Mouse (Mus musculus) neural tube, embryonic 13.5 days (tissue): ENCODE measurements around the gene Add3. TPM values are rescaled to one million over a fixed set of nuclear protein-coding genes. Genes with fewer than 3 reads are reported as not detected.
A peak's percentile ranks its signal among the peaks of the same experiment; 100 is the strongest.

Source experiments
- ATAC-seq: fragments of 200-750 bp; cut with Nextera tagmentation; 2 replicates; pipeline ENCODE4 v1.8.0; 2017; ENCODE audit warnings: low read depth, mild to moderate bottlenecking, moderate TSS enrichment, moderate library complexity
- H3K27ac ChIP-seq: fragments of 300-500 bp; sonication (generic); replicated peaks from 2 replicates; pipeline ENCODE4 v1.5.1; 2015; ENCODE audit warnings: moderate library complexity, mild to moderate bottlenecking, inconsistent platforms
- H3K27me3 ChIP-seq: fragments of 300-500 bp; sonication (generic); 2 replicates; pipeline ENCODE4 v1.6.1; 2015; ENCODE audit warnings: mild to moderate bottlenecking, inconsistent platforms
- H3K36me3 ChIP-seq: fragments of 300-500 bp; sonication (generic); 2 replicates; pipeline ENCODE4 v1.6.1; 2015; ENCODE audit warnings: mild to moderate bottlenecking, inconsistent platforms
- H3K4me1 ChIP-seq: fragments of 300-500 bp; sonication (generic); replicated peaks from 2 replicates; pipeline ENCODE4 v1.6.1; 2015; ENCODE audit warnings: inconsistent platforms
- H3K4me2 ChIP-seq: fragments of 300-500 bp; sonication (generic); 2 replicates; pipeline ENCODE4 v1.6.1; 2015; ENCODE audit warnings: inconsistent platforms, mild to moderate bottlenecking, moderate library complexity
- H3K4me3 ChIP-seq: fragments of 300-500 bp; sonication (generic); 2 replicates; pipeline ENCODE4 v1.5.1; 2015; ENCODE audit warnings: mild to moderate bottlenecking, inconsistent platforms
- H3K9ac ChIP-seq: fragments of 300-500 bp; sonication (generic); 2 replicates; pipeline ENCODE4 v1.6.1; 2015; ENCODE audit warnings: moderate library complexity, mild to moderate bottlenecking, inconsistent platforms
- H3K9me3 ChIP-seq: fragments of 300-500 bp; sonication (generic); 2 replicates; pipeline ENCODE4 v1.6.1; 2016; ENCODE audit warnings: inconsistent platforms
- WGBS: fragments of 180-500 bp; shearing (Covaris S2); methylation state at CpG from one replicate; pipeline ENCODE4 v1.1.7; 2015; 5-methylcytosine and 5-hydroxymethylcytosine counted together
- polyA plus RNA-seq: library from polyadenylated mRNA; unstranded; fragments of >200 nt; fragmentation: Nextera tagmentation; extraction: Ambion mirVana; gene quantifications from 2 replicates; pipeline ENCODE4 v1.2.1, GENCODE M21; 2015

Gene Add3
- 35.6 and 39.2 TPM in 2 replicates for polyA plus RNA-seq

DNA sequence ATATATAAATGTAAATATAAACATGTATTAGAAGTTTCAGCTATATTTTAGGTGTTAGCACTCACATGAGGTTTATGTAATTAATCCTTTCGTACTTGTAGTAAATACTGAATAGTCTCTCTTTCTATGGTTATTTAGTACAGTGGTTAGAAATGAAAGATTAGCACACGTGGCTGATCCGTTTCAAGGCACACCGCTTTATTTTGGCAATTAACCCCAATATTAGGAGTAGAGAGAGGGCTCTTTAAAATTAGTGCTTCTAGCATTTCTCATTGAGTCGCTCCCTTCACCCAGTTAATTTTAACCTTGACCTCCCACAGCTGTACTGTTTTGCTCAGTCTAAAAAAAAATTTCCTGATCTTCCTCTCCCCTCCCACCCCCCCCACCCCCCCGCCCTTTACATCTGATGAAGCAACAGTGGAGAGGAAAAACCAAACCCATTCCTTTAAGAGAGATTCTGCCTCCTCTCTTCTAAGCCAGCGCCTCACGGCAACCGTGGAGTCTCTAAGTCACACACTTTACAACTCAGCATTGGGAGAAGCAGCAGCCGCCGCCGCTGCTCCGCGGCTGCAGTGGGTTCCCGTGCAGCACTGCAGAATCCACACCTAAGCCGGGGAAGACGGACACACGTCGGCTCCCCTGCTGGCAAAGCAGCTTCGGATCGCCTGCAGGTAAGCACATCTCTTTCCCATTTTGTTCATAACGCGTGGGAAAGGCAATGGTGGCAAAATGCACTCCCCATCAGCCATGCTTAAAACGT is at the start of gene Add3:
Add3 (plus strand) TSS at position 400 of the 760 bp plus-strand sequence.
- WGBS = 7% methylated on average over 24 of the region's 24 CpGs
- no peaks in the 10 kb centered on the region for H3K9me3 ChIP-seq
- peaks cover 51% of the 10 kb centered on the region for H3K4me1 ChIP-seq
- H3K9ac ChIP-seq = peak within 1 kb of the TSS; percentile 69
- no peaks in the 10 kb centered on the region for H3K36me3 ChIP-seq
- H3K27ac ChIP-seq = peak within 1 kb of the TSS; percentile 77
- no peak for ATAC-seq
- H3K4me3 ChIP-seq = peak within 1 kb of the TSS; percentile 77
- peak within 1 kb of the TSS; percentile 84 for H3K4me2 ChIP-seq
- peaks cover 7% of the 10 kb centered on the region for H3K27me3 ChIP-seq

DNA sequence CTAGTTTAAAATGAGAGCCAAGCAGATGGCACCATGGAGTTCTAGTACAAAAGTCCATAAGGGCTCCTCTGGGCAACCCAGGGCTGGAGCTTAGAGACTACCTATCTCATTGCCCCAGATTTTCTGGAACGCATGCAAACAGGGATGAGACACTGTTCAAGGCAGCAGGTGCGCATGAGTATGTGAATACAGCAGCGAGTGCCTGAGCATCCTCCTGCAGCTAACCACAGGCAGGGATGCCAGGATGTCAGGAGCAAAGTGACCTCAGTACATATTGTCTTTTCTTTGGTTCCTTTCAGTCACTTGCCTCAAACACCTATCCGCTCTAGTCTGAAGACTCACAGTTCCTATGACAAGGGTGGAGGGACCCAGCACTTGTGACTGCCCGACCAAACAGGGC is 49.6 kb upstream of the Add3 start:
- WGBS = 96% methylated on average over 5 of the region's 5 CpGs
- H3K36me3 ChIP-seq = no peaks in the 10 kb centered on the region
- no peak overlapping the region for H3K4me3 ChIP-seq
- H3K4me2 ChIP-seq = no peak overlapping the region
- no peak overlapping the region for H3K27ac ChIP-seq
- H3K4me1 ChIP-seq = peaks cover 14% of the 10 kb centered on the region; the same call in 1 of the 2 replicates
- no peaks in the 10 kb centered on the region for H3K27me3 ChIP-seq
- no peaks in the 10 kb centered on the region for H3K9me3 ChIP-seq
- H3K9ac ChIP-seq = no peak overlapping the region
- ATAC-seq = no peak

GRCm38 (mm10) chr19:53092251-53092650 is 48.0 kb upstream of the Add3 start:
- ATAC-seq = no peak
- no peak overlapping the region for H3K9ac ChIP-seq
- no peak overlapping the region for H3K4me3 ChIP-seq
- no peaks in the 10 kb centered on the region for H3K27me3 ChIP-seq
- H3K27ac ChIP-seq = no peak overlapping the region
- H3K4me2 ChIP-seq = no peak overlapping the region
- 55% methylated on average over 6 of the region's 6 CpGs for WGBS
- peaks cover 8% of the 10 kb centered on the region; the same call in 1 of the 2 replicates for H3K4me1 ChIP-seq
- no peaks in the 10 kb centered on the region for H3K36me3 ChIP-seq
- H3K9me3 ChIP-seq = no peaks in the 10 kb centered on the region

- 88% methylated on average over 3 of the region's 3 CpGs for WGBS
- Histone ChIP-seq H3K36me3 (no peaks in the 10 kb centered on the region), H3K4me1 (no peaks in the 10 kb centered on the region), H3K9me3 (no peaks in the 10 kb centered on the region), H3K4me2 (no peak overlapping the region), H3K4me3 (no peak overlapping the region), H3K27ac (no peak overlapping the region), H3K9ac (no peak overlapping the region), H3K27me3 (no peaks in the 10 kb centered on the region)
- ATAC-seq = no peak
These were observed 46.9 kb upstream of the Add3 start for GRCm38 (mm10) chr19:53093294-53093693.

DNA sequence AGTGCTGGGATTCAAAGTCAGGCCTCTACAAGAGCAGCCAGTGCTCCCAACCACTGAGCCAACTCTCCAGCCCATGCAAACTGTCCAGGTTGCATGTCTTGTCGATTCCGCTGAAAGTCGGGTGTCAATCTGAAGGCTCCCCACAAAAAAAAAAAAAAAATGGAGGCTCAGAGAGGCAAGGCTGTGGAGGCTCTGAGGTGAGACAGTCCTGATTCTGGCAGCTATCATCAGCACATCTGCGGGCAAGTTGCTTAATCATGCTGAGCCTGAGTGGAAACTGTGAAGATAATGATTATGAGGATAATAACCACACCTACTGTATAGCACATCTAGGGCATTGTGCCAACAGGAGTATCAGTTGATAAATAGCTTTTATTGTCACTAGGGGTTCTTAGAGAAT is 45.6 kb upstream of the Add3 start:
- no peak overlapping the region for H3K9ac ChIP-seq
- 96% methylated on average over 4 of the region's 4 CpGs for WGBS
- no peaks in the 10 kb centered on the region for H3K36me3 ChIP-seq

GRCm38 (mm10) chr19:53101374-53102300 is 38.6 kb upstream of the Add3 start:
- H3K9me3 ChIP-seq = no peaks in the 10 kb centered on the region
- H3K27me3 ChIP-seq = no peaks in the 10 kb centered on the region
- no peak for ATAC-seq
- H3K27ac ChIP-seq = no peak overlapping the region
- H3K4me3 ChIP-seq = no peak overlapping the region
- H3K4me1 ChIP-seq = peaks cover 9% of the 10 kb centered on the region; the same call in 1 of the 2 replicates
- H3K36me3 ChIP-seq = no peaks in the 10 kb centered on the region
- H3K4me2 ChIP-seq = no peak overlapping the region
- WGBS = 71% methylated on average over 12 of the region's 12 CpGs
- no peak overlapping the region for H3K9ac ChIP-seq

More for the DNA sequence above, 45.6 kb upstream of the Add3 start:
- ATAC-seq = no peak
- H3K27ac ChIP-seq = no peak overlapping the region
- no peaks in the 10 kb centered on the region for H3K4me1 ChIP-seq
- H3K4me2 ChIP-seq = no peak overlapping the region
- no peaks in the 10 kb centered on the region for H3K27me3 ChIP-seq
- H3K4me3 ChIP-seq = no peak overlapping the region
- no peaks in the 10 kb centered on the region for H3K9me3 ChIP-seq

GRCm38 (mm10) chr19:53105374-53106090 is 34.7 kb upstream of the Add3 start:
- H3K4me1 ChIP-seq = peaks cover 9% of the 10 kb centered on the region; the same call in 1 of the 2 replicates
- no peaks in the 10 kb centered on the region for H3K27me3 ChIP-seq
- no peak for ATAC-seq
- H3K4me2 ChIP-seq = peak overlapping the region; percentile 23; the same call in 1 of the 2 replicates
- H3K9me3 ChIP-seq = no peaks in the 10 kb centered on the region
- H3K27ac ChIP-seq = no peak overlapping the region
- no peaks in the 10 kb centered on the region for H3K36me3 ChIP-seq
- H3K9ac ChIP-seq = no peak overlapping the region
- no peak overlapping the region for H3K4me3 ChIP-seq
- 49% methylated on average over 26 of the region's 26 CpGs for WGBS

- no peak overlapping the region for H3K27ac ChIP-seq
- no peaks in the 10 kb centered on the region for H3K36me3 ChIP-seq
- no peaks in the 10 kb centered on the region for H3K27me3 ChIP-seq
- no peak for ATAC-seq
- no peak overlapping the region for H3K4me3 ChIP-seq
- H3K9me3 ChIP-seq = no peaks in the 10 kb centered on the region
- whole genome bisulfite sequencing = 85% methylated on average over 7 of the region's 7 CpGs
- H3K9ac ChIP-seq = no peak overlapping the region
- H3K4me2 ChIP-seq = no peak overlapping the region
- H3K4me1 ChIP-seq = peaks cover 9% of the 10 kb centered on the region; the same call in 1 of the 2 replicates
These were observed 33.3 kb upstream of the Add3 start for GRCm38 (mm10) chr19:53106952-53107351.

DNA sequence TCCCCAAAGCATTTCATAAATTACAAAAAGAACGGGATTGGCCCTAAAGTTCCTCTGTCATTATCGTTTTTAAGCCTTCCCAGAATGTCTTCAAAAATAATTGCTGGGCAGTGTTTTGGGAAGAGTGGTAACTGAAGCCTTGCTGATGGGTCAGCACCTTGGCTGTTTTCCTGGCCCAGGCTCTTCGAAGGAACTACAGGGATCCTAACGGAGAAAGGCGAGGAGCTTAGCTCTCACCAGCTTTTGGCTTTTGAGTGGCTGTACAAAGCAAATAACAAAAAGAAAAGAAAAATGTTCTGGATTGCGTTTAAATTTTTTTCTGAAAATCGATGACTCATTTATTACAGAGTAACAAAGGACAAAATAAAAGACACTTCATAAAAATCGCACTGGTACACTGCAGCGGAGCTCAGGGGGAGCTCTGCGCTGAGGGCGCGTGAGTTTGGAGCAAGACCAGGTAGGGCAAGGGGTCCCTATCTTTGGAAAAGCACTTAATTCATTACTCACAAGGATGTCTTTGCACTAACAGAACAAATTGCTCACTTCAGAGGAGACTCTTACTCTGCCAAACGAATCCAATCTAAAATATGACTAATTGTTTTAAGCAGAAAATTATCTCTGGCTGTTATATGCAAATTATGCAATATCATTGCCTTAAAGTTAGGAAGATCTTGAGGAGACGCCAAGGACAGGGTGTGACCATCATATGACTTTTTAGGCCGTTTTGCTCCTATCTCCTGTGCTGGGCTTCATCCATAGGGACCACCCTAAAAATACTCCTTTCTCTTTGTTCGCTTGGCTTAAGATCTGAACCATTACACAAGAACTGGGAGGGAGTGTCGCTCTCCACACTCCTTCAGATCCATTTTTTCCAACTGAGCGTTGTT is 32.6 kb upstream of the Add3 start:
- Histone ChIP-seq H3K9me3 (no peaks in the 10 kb centered on the region), H3K36me3 (no peaks in the 10 kb centered on the region), H3K4me2 (no peak overlapping the region), H3K4me1 (peaks cover 3% of the 10 kb centered on the region; the same call in 1 of the 2 replicates), H3K9ac (no peak overlapping the region), H3K27ac (no peak overlapping the region), H3K27me3 (no peaks in the 10 kb centered on the region), H3K4me3 (no peak overlapping the region)
- no peak for ATAC-seq
- WGBS = 87% methylated on average over 18 of the region's 18 CpGs

DNA sequence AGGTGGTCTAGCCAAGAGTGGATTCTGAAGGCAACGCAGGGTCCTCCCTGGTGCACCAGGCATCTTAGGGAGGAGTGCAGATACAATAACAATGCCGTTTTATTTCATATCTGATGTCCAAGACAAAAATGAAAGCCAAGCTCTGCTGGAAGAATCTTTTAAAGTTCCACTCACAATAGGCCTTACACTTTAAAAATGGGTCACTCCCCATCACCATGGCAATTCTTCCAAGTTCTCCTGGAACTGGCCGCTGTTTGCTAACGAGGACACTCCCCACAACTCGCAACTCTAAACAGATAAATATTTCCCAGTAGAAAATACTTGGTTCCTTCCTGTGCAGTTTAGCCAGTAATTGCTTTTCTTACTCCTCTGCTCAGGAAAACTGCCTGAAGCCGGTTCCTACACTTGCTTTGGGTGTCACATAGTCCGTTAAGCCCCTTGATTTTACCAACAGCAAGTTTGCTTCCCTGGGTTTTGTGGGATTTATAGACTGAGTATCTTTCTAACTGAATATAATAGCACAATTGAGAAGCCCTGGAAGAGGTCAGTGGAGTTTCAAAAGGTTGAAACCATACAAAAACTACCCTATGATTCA is 28.1 kb upstream of the Add3 start:
- H3K4me3 ChIP-seq = no peak overlapping the region
- no peak for ATAC-seq
- no peaks in the 10 kb centered on the region for H3K9me3 ChIP-seq
- H3K36me3 ChIP-seq = no peaks in the 10 kb centered on the region
- no peaks in the 10 kb centered on the region for H3K4me1 ChIP-seq
- no peaks in the 10 kb centered on the region for H3K27me3 ChIP-seq
- no peak overlapping the region for H3K4me2 ChIP-seq
- WGBS = 61% methylated on average over 7 of the region's 7 CpGs
- no peak overlapping the region for H3K27ac ChIP-seq
- no peak overlapping the region for H3K9ac ChIP-seq
